ENCODE assay signal across 1 mouse cellular context in genomic region chr15:98835291-98835690, GRCm38 (mm10).
TF ChIP-seq lines count a peak whose summit lies in the region.

No protein-coding gene starts in this region.

TF ChIP-seq in ES-E14, 5 proteins besides CTCF, POLR2A, EP300 and RAD21:
- TF ChIP-seq ZNF384 (IDR thresholded peaks at IDR 0.05; ENCODE audit: low read depth, low read length) (no peak), HCFC1 (IDR thresholded peaks at IDR 0.05; ENCODE audit: borderline replicate concordance, insufficient read depth, low read length) (no peak), MAFK (IDR thresholded peaks at IDR 0.05; ENCODE audit: insufficient read depth, low read depth, low read length) (no peak), CHD2 (IDR thresholded peaks at IDR 0.05; ENCODE audit: low read depth, low read length) (no peak), ZC3H11A (IDR thresholded peaks at IDR 0.05; ENCODE audit: borderline replicate concordance, low read depth, low read length) (no peak)
